Mouse (Mus musculus) heart, embryonic 13.5 days (tissue): ENCODE results near the gene Cbx3. TPM values are rescaled to one million over a fixed set of nuclear protein-coding genes. Genes with fewer than 3 reads are reported as not detected.
"Not testable (repeated sequence)": the region's sequence is repeated elsewhere in the genome, so short reads cannot be mapped to it uniquely, and the experiment has no call there.

Experiments used
- ATAC-seq: fragments of 200-750 bp; cut with Nextera tagmentation; 2 replicates; pipeline ENCODE4 v1.8.0; 2017; ENCODE audit warnings: moderate TSS enrichment; ENCODE audit not compliant: insufficient number of reproducible peaks, low FRiP score, low TSS enrichment; ENCODE audit errors: extremely low read depth
- H3K27ac ChIP-seq: fragments of 300-500 bp; sonication (generic); replicated peaks from 2 replicates; pipeline ENCODE4 v1.5.1; 2015; ENCODE audit warnings: moderate library complexity, mild to moderate bottlenecking, inconsistent platforms
- H3K27me3 ChIP-seq: fragments of 300-500 bp; sonication (generic); replicated peaks from 2 replicates; pipeline ENCODE4 v1.6.1; 2015; ENCODE audit warnings: mild to moderate bottlenecking, inconsistent platforms
- H3K36me3 ChIP-seq: fragments of 300-500 bp; sonication (generic); 2 replicates; pipeline ENCODE4 v1.6.1; 2015; ENCODE audit warnings: mild to moderate bottlenecking, inconsistent platforms
- H3K4me1 ChIP-seq: fragments of 300-500 bp; sonication (generic); 2 replicates; pipeline ENCODE4 v1.6.1; 2015; ENCODE audit warnings: inconsistent platforms
- H3K4me2 ChIP-seq: fragments of 300-500 bp; sonication (generic); 2 replicates; pipeline ENCODE4 v1.6.1; 2015; ENCODE audit warnings: inconsistent platforms, mild to moderate bottlenecking, moderate library complexity
- H3K4me3 ChIP-seq: fragments of 300-500 bp; sonication (generic); 2 replicates; pipeline ENCODE4 v1.5.1; 2015; ENCODE audit warnings: moderate library complexity, mild to moderate bottlenecking, inconsistent platforms
- H3K9ac ChIP-seq: fragments of 300-500 bp; sonication (generic); 2 replicates; pipeline ENCODE4 v1.6.1; 2015; ENCODE audit warnings: inconsistent platforms, mild to moderate bottlenecking, moderate library complexity
- H3K9me3 ChIP-seq: fragments of 300-500 bp; sonication (generic); 2 replicates; pipeline ENCODE4 v1.6.1; 2016; ENCODE audit warnings: inconsistent platforms
- WGBS: fragments of 180-500 bp; shearing (Covaris S2); methylation state at CpG from one replicate; pipeline ENCODE4 v1.1.7; 2015; ENCODE audit warnings: mixed read lengths; 5-methylcytosine and 5-hydroxymethylcytosine counted together
- polyA plus RNA-seq: library from polyadenylated mRNA; unstranded; fragments of >200 nt; fragmentation: Nextera tagmentation; extraction: Ambion mirVana; gene quantifications from 2 replicates; pipeline ENCODE4 v1.2.1, GENCODE M21; 2015

Cbx3 gene
- polyA plus RNA-seq, 1 experiment from 2014 or later = 320 TPM

DNA sequence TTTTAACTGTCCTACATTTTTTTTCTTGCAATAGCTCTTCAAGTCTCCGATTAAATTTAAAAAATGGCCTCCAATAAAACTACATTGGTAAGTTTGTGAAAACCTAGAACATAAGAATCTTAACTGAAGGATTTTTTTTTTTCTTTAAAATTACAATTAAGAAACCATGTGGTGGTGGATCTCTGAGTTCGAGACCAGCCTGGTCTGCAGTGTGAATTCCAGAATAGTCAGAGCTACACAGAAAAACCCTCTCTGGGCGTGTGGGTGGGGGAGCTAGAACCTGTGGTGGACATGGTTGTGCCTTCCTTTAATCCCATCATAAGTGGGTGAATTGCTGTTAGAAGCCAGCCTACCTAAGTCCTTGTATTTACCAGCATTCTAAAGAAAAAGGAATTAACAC lies 1.6 kb downstream of the Cbx3 start:
- peak overlapping the region; percentile 77 for H3K4me2 ChIP-seq
- H3K4me1 ChIP-seq = peaks cover 24% of the 10 kb centered on the region
- WGBS = 13% methylated on average over 3 of the region's 3 CpGs
- peak overlapping the region; percentile 53 for H3K27ac ChIP-seq
- H3K9me3 ChIP-seq = no peaks in the 10 kb centered on the region
- peak overlapping the region; percentile 99 for H3K9ac ChIP-seq
- H3K4me3 ChIP-seq = peak overlapping the region; percentile 94
- ATAC-seq = no peak
- peaks cover 53% of the 10 kb centered on the region for H3K36me3 ChIP-seq
- H3K27me3 ChIP-seq = no peaks in the 10 kb centered on the region

DNA sequence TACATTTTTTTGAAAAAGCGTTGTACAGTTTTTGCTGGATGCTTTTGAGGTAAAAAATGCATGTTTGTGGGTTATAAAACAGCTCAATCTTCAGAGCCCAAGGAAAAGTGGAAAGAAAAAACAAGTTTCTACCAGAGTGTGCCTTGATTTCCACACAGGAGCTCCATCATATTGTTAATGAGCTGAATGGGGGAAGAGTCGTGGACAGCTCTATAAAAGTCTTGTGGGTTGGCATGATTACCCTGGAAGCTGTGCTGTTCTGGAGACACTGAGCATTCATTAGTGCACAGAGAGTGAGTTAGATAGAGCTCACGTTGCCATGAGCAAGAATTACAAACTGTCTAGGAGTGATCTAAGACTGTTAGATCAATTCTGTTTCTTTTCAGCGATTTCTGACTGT lies 2.1 kb downstream of the Cbx3 start:
- WGBS = 57% methylated on average over 4 of the region's 4 CpGs
- no peaks in the 10 kb centered on the region for H3K27me3 ChIP-seq
- H3K27ac ChIP-seq = peak overlapping the region; percentile 53
- H3K36me3 ChIP-seq = peaks cover 53% of the 10 kb centered on the region
- peak overlapping the region; percentile 77 for H3K4me2 ChIP-seq
- peak overlapping the region; percentile 94 for H3K4me3 ChIP-seq
- peaks cover 20% of the 10 kb centered on the region for H3K4me1 ChIP-seq
- H3K9ac ChIP-seq = peak overlapping the region; percentile 99
- ATAC-seq = no peak
- H3K9me3 ChIP-seq = no peaks in the 10 kb centered on the region

DNA sequence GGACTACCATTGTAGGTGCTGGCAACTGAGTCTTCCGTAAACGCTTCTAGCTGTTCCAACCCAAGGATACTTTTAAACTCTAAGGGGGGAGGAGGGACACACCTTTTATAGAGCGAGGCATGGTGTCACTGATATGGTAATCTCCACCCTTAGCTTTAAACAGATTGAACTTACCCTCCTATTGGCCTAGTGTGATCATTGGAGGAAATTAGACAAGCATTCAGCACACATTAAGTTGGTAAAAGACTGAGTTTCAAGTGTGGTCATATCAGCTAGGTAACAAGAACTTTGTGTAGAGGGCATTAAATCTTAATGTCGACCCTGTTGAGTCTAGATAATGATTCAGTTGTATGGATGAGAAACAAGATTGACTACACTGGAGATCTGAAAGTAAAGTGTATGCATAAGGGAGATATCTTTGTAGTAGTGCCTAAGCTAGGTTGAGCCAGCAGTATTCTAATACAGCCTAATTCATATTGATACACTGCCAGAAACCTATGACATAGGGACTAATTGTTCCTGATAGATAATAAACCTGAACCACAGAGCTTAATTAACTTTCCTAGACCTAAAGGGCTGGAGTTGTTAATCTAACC lies 9.1 kb downstream of the Cbx3 start:
- Histone ChIP-seq H3K36me3 (peaks cover 82% of the 10 kb centered on the region), H3K4me2 (no peak overlapping the region), H3K9ac (no peak overlapping the region), H3K27me3 (no peaks in the 10 kb centered on the region), H3K4me1 (no peaks in the 10 kb centered on the region), H3K4me3 (no peak overlapping the region), H3K9me3 (no peaks in the 10 kb centered on the region), H3K27ac (no peak overlapping the region)
- ATAC-seq = no peak
- 81% methylated on average over 4 of the region's 4 CpGs for WGBS

DNA sequence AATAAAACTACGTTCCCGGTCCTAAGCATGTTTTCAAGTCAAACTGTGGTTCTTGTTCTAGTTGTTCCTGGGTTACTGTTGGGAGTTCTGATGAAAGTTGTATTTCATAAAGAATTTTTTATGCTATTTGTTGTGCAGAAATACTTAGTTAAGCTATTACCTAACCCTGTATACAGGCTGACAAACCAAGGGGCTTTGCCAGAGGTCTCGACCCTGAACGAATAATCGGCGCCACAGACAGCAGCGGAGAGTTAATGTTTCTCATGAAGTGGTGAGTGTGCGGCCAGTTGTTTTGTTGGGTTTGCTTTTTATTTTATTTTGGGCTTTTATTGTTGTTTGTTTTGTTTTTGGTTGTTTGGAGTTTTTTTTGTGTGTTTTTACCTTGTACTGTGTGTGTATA lies 11.4 kb downstream of the Cbx3 start:
- ATAC-seq = no peak
- Histone ChIP-seq H3K9me3 (no peaks in the 10 kb centered on the region), H3K36me3 (peaks cover 67% of the 10 kb centered on the region), H3K4me1 (peaks cover 12% of the 10 kb centered on the region), H3K9ac (no peak overlapping the region), H3K27ac (no peak overlapping the region), H3K27me3 (no peaks in the 10 kb centered on the region), H3K4me2 (no peak overlapping the region), H3K4me3 (no peak overlapping the region)
- WGBS = 91% methylated on average over 8 of the region's 8 CpGs

DNA sequence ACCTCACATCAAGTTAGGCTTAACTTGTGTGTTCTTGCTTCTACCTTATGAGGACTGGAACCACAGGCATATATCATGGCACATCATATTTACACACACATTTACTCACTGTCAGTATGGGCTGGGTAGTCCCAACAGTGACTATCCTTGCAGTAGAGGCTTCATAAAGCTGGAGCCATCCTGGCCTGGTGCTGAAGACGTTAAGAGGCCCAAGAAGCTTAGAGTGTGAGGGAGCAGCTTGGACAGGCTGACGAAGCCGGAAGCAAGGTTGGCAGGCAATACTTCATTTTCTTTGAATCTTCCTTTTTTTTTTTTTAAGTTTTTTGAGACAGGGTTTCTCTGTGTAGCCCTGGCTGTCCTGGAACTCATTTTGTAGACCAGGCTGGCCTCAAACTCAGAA lies 13.7 kb downstream of the Cbx3 start:
- H3K4me1 ChIP-seq = peaks cover 17% of the 10 kb centered on the region
- no peak overlapping the region for H3K4me3 ChIP-seq
- H3K36me3 ChIP-seq = peaks cover 53% of the 10 kb centered on the region
- H3K9me3 ChIP-seq = peaks cover 6% of the 10 kb centered on the region
- no peak overlapping the region for H3K4me2 ChIP-seq
- H3K27ac ChIP-seq = no peak overlapping the region
- 88% methylated on average over 3 of the region's 3 CpGs for WGBS
- no peak overlapping the region for H3K9ac ChIP-seq
- H3K27me3 ChIP-seq = no peaks in the 10 kb centered on the region
- ATAC-seq = no peak

GRCm38 (mm10) chr6:51484556-51484955 lies 14.4 kb downstream of the Cbx3 start:
- 89% methylated on average over 8 of the region's 8 CpGs for WGBS
- not testable (repeated sequence) for H3K27ac ChIP-seq, H3K4me2 ChIP-seq, H3K4me3 ChIP-seq, H3K27me3 ChIP-seq, H3K9ac ChIP-seq, H3K9me3 ChIP-seq, ATAC-seq
- peaks cover 46% of the 10 kb centered on the region for H3K36me3 ChIP-seq
- H3K4me1 ChIP-seq = peaks cover 24% of the 10 kb centered on the region

- ATAC-seq = no peak
- no peak overlapping the region for H3K4me2 ChIP-seq
- H3K27ac ChIP-seq = peak overlapping the region; percentile 33
- H3K27me3 ChIP-seq = no peaks in the 10 kb centered on the region
- WGBS = 38% methylated on average over 2 of the region's 2 CpGs
- peaks cover 35% of the 10 kb centered on the region for H3K36me3 ChIP-seq
- H3K4me1 ChIP-seq = peaks cover 28% of the 10 kb centered on the region
- H3K4me3 ChIP-seq = no peak overlapping the region
- H3K9me3 ChIP-seq = peaks cover 6% of the 10 kb centered on the region
- no peak overlapping the region for H3K9ac ChIP-seq
Measured at GRCm38 (mm10) chr6:51485646-51486045, 15.5 kb downstream of the Cbx3 start.

- Histone ChIP-seq H3K9me3 (peaks cover 6% of the 10 kb centered on the region), H3K36me3 (peaks cover 29% of the 10 kb centered on the region), H3K27me3 (no peaks in the 10 kb centered on the region), H3K9ac (no peak overlapping the region), H3K4me3 (no peak overlapping the region), H3K4me1 (peaks cover 28% of the 10 kb centered on the region), H3K27ac (peak overlapping the region; percentile 43), H3K4me2 (no peak overlapping the region)
- 32% methylated on average over 7 of the region's 7 CpGs for WGBS
- ATAC-seq = no peak
Measured at GRCm38 (mm10) chr6:51486076-51486710, 16.0 kb downstream of the Cbx3 start.

- H3K36me3 ChIP-seq = peaks cover 24% of the 10 kb centered on the region
- peak overlapping the region; percentile 43; the same call in 1 of the 2 replicates for H3K27ac ChIP-seq
- ATAC-seq = no peak
- H3K4me3 ChIP-seq = no peak overlapping the region
- H3K4me2 ChIP-seq = no peak overlapping the region
- H3K27me3 ChIP-seq = no peaks in the 10 kb centered on the region
- H3K4me1 ChIP-seq = peaks cover 28% of the 10 kb centered on the region
- WGBS = 79% methylated on average over 5 of the region's 5 CpGs
- peaks cover 6% of the 10 kb centered on the region for H3K9me3 ChIP-seq
- no peak overlapping the region for H3K9ac ChIP-seq
Measured at GRCm38 (mm10) chr6:51486731-51487130, 16.6 kb downstream of the Cbx3 start.

GRCm38 (mm10) chr6:51489787-51490186 lies 19.6 kb downstream of the Cbx3 start:
- peak overlapping the region; percentile 57 for H3K27ac ChIP-seq

GRCm38 (mm10) chr6:51497321-51498111 lies 27.4 kb downstream of the Cbx3 start:
- Histone ChIP-seq H3K4me1 (no peaks in the 10 kb centered on the region), H3K27me3 (no peaks in the 10 kb centered on the region), H3K4me3 (no peak overlapping the region), H3K27ac (no peak overlapping the region), H3K9ac (no peak overlapping the region), H3K9me3 (no peaks in the 10 kb centered on the region), H3K36me3 (no peaks in the 10 kb centered on the region), H3K4me2 (no peak overlapping the region)
- 50% methylated on average over 8 of the region's 8 CpGs for WGBS
- ATAC-seq = no peak

More at GRCm38 (mm10) chr6:51489787-51490186, 19.6 kb downstream of the Cbx3 start:
- no peaks in the 10 kb centered on the region for H3K27me3 ChIP-seq
- peaks cover 5% of the 10 kb centered on the region for H3K36me3 ChIP-seq
- no peak overlapping the region for H3K9ac ChIP-seq
- peaks cover 28% of the 10 kb centered on the region for H3K4me1 ChIP-seq
- WGBS = 24% methylated on average over 2 of the region's 2 CpGs
- H3K4me3 ChIP-seq = no peak overlapping the region
- H3K4me2 ChIP-seq = no peak overlapping the region
- ATAC-seq = no peak
- peaks cover 6% of the 10 kb centered on the region for H3K9me3 ChIP-seq
